Mouse (Mus musculus) lung, postnatal 36 days (tissue): ENCODE results near the gene Lrr1.

Source experiments
- DNase-seq: peaks from one replicate; pipeline ENCODE4 v3.0.0; 2022; ENCODE audit warnings: mixed read lengths

The Lrr1 gene

GRCm38 (mm10) chr12:69198985-69199384 lies 30.4 kb downstream of the Lrr1 start:
- no peak for DNase-seq

GRCm38 (mm10) chr12:69204052-69204833 lies 35.6 kb downstream of the Lrr1 start, which contains the start of gene Gm49384:
TSS of gene Gm49384 (minus strand) at chr12:69204267.
- DNase-seq, result no peak

- no peak for DNase-seq
Observed at GRCm38 (mm10) chr12:69207396-69207795, 38.8 kb downstream of the Lrr1 start.

DNA sequence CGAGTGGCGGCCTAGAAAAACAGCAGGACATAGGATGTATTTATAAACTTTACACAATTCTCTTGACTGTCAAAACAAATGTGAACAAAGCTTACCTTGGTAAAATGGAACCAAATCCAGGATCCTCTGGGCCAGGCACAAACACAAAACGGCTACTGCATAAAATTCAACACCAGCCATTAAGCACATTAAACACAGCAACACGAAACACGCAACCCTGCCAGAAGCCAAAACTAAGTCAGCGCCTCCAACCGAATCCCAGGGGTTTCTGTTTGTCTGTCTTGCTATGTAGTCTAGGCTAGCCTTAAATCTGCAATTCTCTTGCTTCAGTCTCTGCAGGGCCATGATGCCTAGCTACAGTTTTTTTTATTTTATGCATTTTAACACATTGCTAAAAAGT lies 39.3 kb downstream of the Lrr1 start:
- no peak for DNase-seq

- no peak for DNase-seq
Observed at GRCm38 (mm10) chr12:69208520-69208919, 39.9 kb downstream of the Lrr1 start.

GRCm38 (mm10) chr12:69210056-69210979 lies 41.7 kb downstream of the Lrr1 start:
- DNase-seq, result no peak

- peak; percentile 17 for DNase-seq
Observed at GRCm38 (mm10) chr12:69211057-69211456, 42.4 kb downstream of the Lrr1 start.

GRCm38 (mm10) chr12:69213186-69213777 lies 44.7 kb downstream of the Lrr1 start:
- no peak for DNase-seq

DNA sequence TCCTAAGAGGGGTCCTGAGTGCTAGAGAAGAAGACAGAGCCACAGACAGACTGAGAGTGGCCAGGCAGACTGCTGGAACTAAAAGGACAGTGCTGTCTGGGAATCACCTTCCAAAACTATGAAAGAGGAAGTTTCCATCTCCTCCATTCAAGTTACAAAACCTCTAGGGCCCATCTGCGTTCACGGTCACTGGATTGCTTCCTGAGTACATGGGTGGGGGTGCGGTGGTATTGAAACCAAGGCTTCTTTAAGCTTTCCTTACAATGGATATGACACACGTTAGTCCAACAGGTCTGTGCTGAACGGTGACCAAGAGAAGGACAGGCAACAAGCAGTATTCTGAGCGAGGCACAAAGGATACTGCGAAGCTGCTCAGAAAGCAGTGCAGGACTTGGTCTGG lies 45.8 kb downstream of the Lrr1 start:
- DNase-seq, result no peak

DNA sequence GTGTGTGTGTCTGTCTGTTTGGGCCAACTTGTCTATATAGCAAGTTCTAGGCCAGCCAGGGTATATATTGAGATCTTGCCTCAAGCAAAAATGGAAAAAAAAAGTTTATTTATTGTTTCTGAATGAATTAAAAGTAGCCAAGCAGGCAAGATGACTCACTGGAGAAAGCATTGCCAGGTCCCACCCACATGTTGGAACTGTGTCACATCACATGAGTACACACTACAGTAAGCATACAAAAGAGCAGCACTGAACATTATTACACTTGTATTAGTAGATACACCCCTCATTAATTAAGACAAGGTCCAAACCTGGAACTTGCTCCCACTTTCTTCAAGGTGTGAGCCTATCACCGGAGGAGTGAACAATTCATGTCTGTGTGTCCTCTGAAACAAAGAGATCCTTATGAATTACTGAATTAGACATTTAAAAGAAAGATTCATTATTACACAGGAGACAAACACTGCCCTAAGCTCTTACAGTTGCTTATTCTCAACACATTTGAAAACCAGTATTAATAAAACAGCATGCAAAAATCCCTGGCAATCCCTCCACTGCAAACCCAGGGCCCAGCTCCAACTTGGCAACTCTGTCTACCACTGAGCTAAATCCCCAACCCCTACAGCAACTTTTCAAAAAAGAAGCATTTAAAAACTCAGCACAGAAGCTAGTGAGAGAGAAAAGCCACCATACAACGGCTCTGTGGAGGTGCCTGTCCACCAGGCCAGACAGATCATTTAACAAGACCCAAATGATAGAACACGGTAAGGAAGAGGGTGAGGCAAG lies 46.6 kb downstream of the Lrr1 start:
- DNase-seq, result peak; percentile 76

- DNase-seq, result no peak
Observed at GRCm38 (mm10) chr12:69216587-69216986, 48.0 kb downstream of the Lrr1 start.

DNA sequence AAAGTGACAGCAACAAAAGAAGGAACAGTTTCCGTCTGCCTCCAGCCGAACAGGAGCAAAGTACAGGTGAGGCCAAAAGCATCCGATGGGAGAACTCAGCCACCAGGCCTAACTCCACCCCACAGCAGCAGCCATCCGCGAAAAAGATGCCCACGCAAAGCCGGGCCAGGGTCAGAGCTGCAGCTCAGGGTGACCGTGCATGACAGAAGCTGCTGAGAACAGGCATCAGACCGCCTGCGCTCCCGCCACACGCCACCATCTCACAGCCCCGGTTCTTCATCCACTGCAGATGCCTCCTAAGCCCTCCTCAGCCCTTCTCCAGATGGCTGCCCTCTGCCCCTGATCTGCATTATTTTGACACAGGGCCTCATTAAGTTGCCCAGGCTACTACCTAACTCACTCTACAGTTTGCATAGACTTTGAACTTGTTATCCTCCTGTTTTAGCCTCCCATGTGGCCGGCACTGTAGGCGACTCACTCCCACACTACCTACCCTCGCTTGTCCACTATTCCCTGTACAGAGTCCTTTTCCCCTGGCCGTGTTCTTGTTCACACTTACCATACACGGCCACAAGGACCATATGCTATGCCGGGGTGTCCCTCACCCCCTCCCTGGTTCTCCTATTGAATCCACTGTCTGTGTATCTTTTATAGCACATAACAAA lies 52.1 kb downstream of the Lrr1 start:
- DNase-seq, result no peak

- peak; percentile 92 for DNase-seq
Observed at GRCm38 (mm10) chr12:69227776-69228466, 59.3 kb downstream of the Lrr1 start, which contains the start of gene Pole2. TSS of gene Pole2 (minus strand) at chr12:69228195.
